Mouse (Mus musculus) layer of hippocampus, adult 9-10 months (tissue): ENCODE results near the gene Fam173b.

Source experiments
- DNase-seq: peaks from one replicate; pipeline ENCODE4 v3.0.0; 2022; ENCODE audit warnings: low spot score

Gene Fam173b

DNA sequence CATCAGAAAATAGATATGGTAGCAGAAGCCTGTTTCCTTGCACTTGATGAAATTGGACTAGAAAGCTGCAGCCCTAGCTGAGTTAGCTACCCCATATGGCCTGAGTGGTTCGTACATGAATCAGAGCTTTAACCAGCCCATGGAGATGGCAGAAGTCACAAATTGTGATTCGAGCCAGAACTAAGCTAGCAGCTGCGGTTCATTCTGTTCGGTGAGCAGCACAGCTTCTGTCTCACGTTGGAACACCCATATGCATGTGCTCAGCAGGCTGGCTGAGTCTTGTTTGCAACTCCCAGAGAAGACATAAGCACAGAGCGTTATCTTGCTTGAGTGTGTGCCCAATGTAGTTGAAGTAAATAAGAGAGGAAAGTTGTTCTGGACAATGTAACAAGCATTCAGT is 32.9 kb downstream of the Fam173b start:
- peak; percentile 78 for DNase-seq

DNA sequence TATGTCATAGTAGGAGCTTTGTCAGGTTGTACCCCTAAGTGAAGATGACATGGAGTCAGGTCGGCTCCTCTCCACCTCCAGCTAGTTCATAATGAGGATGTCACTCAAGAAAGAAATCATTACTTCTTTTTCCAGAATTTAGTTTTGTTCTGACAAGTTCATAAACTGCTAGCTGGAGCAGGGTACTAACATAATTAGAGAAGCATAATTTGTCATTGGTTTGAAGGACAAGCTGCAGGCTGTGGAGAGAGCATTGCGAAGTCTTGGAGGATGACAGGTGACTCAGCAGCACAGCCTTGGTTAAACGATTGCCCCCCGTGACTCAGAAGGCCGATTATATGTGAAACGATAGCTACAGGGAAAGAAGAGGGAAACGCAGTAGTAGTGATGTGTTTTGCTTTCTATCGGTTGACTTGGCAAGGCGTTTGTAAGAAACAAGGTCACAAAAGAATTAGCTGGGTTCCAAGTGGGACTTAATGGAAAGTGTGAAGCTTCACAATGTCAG is 34.5 kb downstream of the Fam173b start:
- no peak for DNase-seq

DNA sequence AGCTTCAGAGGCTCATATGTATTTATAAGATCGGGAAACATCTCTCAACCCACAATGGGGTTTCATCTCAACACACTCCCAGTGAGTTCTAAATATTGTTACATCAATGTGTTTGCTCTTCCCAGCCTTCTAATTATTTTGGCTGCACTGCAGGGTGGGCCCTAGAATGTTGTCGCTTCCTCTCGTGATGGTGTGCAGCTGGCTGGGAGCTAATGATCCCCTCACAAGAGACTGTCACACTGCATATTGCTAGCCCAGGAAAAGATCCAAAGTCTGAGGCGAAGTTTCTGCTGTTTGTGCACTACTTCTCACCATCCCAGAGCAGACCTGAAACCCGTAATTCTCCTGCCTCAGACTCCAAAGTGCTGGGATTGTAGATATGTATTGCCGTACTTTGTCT is 45.6 kb downstream of the Fam173b start:
- DNase-seq: no peak

DNA sequence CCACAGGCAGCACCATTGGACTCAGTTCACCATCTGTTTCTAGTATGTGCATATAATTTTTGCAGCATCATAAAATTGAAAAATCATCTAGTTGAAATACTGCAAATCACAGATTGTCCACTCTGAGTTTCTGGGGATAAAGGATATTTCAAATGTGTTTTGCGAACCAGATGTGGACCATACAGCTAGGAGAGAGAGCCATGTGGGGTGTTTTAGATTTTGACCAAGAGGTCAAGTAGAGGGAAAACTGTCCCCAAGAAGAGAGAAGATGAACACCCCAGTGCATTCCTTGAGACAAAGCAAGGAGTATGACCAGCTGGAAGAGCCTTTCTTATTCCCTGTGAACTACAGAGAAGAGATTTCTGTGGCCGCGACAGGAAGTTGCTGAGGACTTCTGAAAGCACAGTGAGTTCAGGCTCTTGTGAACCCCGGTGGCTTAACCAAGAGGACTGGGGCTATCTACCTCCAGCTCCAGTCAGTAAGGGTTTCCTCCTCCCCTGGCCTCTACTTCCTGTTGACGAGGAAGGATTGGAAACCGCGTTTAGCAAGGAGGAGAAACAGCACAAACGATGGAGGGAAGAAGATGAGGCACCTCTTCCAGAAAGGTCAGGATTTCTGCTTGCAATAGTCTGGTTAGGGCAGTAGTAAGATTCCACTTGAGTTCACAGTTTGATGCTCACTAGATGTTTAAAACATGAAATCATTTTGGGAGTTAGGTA is 46.4 kb downstream of the Fam173b start:
- no peak for DNase-seq

DNA sequence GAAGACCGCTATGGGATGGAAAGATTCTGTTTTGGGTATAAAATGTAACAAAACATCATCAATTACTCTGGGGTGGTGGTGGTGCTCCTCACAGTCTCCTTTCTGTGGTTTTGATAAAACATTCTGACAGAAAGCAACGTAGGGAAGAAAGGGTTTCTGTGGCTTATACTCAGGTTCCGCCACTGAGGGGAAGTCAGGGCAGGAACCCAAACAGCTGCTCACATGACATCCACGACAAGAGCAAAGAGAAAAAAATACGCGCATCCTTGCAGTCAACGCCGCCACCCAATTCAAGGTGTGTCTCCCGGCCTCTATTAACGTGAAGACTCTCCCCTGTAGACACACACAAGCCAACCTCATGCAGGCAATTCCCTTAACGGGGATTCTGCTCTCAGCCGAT is 48.0 kb downstream of the Fam173b start:
- no peak for DNase-seq

DNA sequence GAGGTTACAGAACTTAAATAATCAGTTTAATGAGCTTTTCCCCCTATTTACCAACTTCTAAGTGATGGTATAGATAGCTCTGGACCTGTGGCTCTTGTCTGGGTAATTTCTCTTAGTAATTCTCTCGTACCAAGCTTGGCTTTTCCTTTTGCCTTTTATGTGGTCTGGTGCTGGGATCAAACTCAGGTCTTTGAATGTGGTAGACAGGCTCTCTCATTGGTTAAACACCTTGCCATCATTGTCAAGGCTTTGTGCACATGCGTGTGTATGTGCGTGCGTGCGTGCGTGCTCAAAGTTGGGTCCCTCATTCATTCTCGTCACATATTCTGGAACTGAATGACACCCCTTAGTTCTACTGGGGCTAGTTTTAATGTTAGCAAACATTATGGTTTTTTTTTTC is 49.2 kb downstream of the Fam173b start:
- DNase-seq: no peak

DNA sequence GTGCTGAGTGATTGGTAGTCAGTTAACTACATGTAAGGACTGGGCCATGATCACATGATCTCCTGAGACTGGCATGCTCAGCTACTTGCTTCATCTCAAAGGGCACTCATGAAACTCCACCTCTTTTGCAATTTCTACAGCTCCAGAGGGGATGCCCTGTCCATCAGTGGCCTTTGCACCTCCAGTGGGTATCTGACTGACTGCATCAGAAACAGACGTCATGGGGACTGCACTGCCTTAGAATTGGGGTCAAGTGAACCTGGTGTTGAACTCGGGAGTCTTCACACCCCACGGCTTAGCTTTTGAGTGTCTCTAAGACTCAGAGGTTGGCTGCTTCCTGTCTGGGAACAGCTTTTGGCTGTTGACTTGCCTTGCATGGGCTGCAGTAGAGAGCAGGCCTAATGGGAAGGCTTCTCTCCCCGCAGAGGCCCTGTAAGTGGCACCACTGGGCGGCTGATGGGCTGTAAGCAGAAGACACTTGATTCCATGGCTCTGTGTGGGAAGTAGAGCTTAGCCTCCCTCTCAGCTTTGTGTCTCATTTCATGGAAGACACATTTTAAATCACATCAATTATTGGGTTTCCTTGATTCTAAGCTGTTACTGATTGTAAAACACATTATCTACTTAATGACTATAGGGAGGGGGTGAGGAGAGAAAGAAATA is 58.6 kb downstream of the Fam173b start:
- no peak for DNase-seq

DNA sequence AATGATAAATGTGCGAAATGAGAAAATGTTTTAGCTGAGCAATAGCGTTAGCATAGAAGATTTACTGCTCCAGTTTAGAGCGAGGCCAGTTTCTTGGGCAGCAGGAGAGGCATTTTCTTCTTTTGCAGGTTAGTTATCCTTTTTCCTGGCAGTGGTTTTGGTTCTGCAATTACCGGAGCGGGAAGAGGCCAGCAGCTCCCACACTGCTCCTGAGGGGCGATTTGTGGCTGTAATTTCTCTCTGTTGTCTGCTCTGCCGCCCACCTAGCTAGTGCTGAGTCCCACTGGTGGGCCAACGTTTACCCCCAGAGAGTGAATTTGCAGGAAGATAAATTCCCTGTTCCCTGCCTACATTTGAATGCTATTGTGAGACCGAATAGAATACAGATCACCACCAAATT is 59.2 kb downstream of the Fam173b start:
- DNase-seq: no peak

DNA sequence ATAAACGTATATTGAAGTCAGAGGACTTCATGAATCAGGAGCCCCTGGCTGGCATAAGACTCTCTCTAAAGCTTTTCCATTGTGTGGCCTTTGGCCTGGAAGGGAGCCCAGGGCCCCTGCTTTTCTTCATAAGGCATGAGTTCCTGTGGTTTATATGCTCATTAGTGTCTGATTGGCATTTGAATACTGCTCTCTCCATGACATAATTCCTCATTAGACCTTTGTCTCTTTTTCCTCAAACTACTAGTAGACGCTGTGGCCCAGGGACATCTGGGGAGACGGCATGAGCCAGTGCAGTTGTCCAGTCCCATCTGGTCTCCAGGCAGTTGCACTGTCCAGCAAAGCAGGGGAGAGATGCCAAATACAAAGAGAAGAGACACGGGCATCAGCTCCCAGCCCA is 60.1 kb downstream of the Fam173b start:
- no peak for DNase-seq

DNA sequence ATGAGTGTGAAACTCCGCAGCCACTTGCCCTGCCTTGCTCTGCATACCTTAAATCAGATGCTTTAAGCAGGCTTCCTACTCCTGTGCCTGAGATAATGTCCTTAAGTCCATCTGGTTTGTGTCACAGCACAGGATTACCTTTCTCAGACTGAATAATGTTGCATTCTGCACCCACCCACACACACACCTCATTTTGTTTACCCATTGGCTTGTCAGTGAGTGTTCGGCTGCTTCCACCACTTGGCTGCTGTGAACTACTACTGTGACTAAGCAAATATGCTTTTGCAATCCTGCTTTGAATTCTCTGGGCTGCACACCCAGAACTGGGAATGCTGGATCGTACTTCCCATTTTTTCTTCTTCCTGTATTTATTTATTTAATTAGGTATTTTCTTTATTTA is 61.4 kb downstream of the Fam173b start:
- DNase-seq: no peak
